Mouse (Mus musculus) heart, embryonic 10.5 days (tissue): ENCODE measurements around the gene Slc35f4. TPM values are rescaled to one million over a fixed set of nuclear protein-coding genes. Genes with fewer than 3 reads are reported as not detected.
"Not testable (repeated sequence)": the region's sequence is repeated elsewhere in the genome, so short reads cannot be mapped to it uniquely, and the experiment has no call there.

ENCODE experiments used
- DNase-seq: peaks from one replicate; pipeline ENCODE4 v3.0.0-alpha.2; 2017; ENCODE audit warnings: low spot score
- H3K27ac ChIP-seq: fragments of 300-500 bp; sonication (generic); 2 replicates; pipeline ENCODE4 v1.5.1; 2016; ENCODE audit warnings: mild to moderate bottlenecking
- H3K27me3 ChIP-seq: fragments of 300-500 bp; sonication (generic); 2 replicates; pipeline ENCODE4 v1.6.1; 2016; ENCODE audit warnings: mild to moderate bottlenecking; ENCODE audit not compliant: poor library complexity, insufficient read depth, severe bottlenecking
- H3K36me3 ChIP-seq: fragments of 300-500 bp; sonication (generic); 2 replicates; pipeline ENCODE4 v1.6.1; 2016; ENCODE audit warnings: mild to moderate bottlenecking, moderate library complexity
- H3K4me1 ChIP-seq: fragments of 300-500 bp; sonication (generic); 2 replicates; pipeline ENCODE4 v1.6.1; 2016; ENCODE audit warnings: mild to moderate bottlenecking
- H3K4me3 ChIP-seq: fragments of 300-500 bp; sonication (generic); 2 replicates; pipeline ENCODE4 v1.5.1; 2016; ENCODE audit warnings: mild to moderate bottlenecking, moderate library complexity
- H3K9me3 ChIP-seq: fragments of 300-500 bp; sonication (generic); 2 replicates; pipeline ENCODE4 v1.6.1; 2016; ENCODE audit warnings: mild to moderate bottlenecking, moderate library complexity
- WGBS: fragments of 180-500 bp; shearing (Covaris S2); methylation state at CpG from one replicate; pipeline ENCODE4 v1.1.7; 2016; 5-methylcytosine and 5-hydroxymethylcytosine counted together
- microRNA-seq: library from miRNA; unstranded; fragments of <30 nt; microRNA quantifications from one replicate; pipeline ENCODE4, GENCODE M21; 2017
- polyA plus RNA-seq: library from polyadenylated mRNA; unstranded; fragments of >200 nt; fragmentation: Nextera tagmentation; extraction: Ambion mirVana; gene quantifications from 2 replicates; pipeline ENCODE4 v1.2.1, GENCODE M21; 2016

The Slc35f4 gene
- polyA plus RNA-seq, 1 experiment from 2014 or later = 0.21 TPM

GRCm38 (mm10) chr14:49293802-49294449 lies 231.9 kb downstream of the Slc35f4 start:
- H3K4me1 ChIP-seq = no peaks in the 10 kb centered on the region
- no peaks in the 10 kb centered on the region for H3K9me3 ChIP-seq
- WGBS = 64% methylated on average over 4 of the region's 4 CpGs
- no peak overlapping the region for H3K27ac ChIP-seq
- H3K27me3 ChIP-seq = no peaks in the 10 kb centered on the region
- H3K4me3 ChIP-seq = no peak overlapping the region
- H3K36me3 ChIP-seq = no peaks in the 10 kb centered on the region
- no peak for DNase-seq

- Histone ChIP-seq H3K4me1 (no peaks in the 10 kb centered on the region), H3K27ac (no peak overlapping the region), H3K27me3 (no peaks in the 10 kb centered on the region), H3K4me3 (no peak overlapping the region), H3K36me3 (no peaks in the 10 kb centered on the region), H3K9me3 (no peaks in the 10 kb centered on the region)
- WGBS = 85% methylated on average over 3 of the region's 3 CpGs
- DNase-seq = no peak
These were observed 235.7 kb downstream of the Slc35f4 start for GRCm38 (mm10) chr14:49290029-49290745.

- Histone ChIP-seq H3K36me3 (no peaks in the 10 kb centered on the region), H3K27me3 (no peaks in the 10 kb centered on the region), H3K4me1 (no peaks in the 10 kb centered on the region), H3K4me3 (no peak overlapping the region), H3K9me3 (no peaks in the 10 kb centered on the region), H3K27ac (no peak overlapping the region)
- no peak for DNase-seq
- whole genome bisulfite sequencing = 77% methylated on average over 7 of the region's 7 CpGs
These were observed 241.8 kb downstream of the Slc35f4 start for GRCm38 (mm10) chr14:49283784-49284655.

- no peak overlapping the region for H3K27ac ChIP-seq
- 75% methylated on average over 6 of the region's 6 CpGs for WGBS
- H3K4me3 ChIP-seq = no peak overlapping the region
- H3K4me1 ChIP-seq = no peaks in the 10 kb centered on the region
- DNase-seq = no peak
- no peaks in the 10 kb centered on the region for H3K9me3 ChIP-seq
- no peaks in the 10 kb centered on the region for H3K36me3 ChIP-seq
- H3K27me3 ChIP-seq = no peaks in the 10 kb centered on the region
These were observed 247.0 kb downstream of the Slc35f4 start for GRCm38 (mm10) chr14:49278880-49279279.

- H3K27ac ChIP-seq, H3K4me1 ChIP-seq, H3K27me3 ChIP-seq, H3K9me3 ChIP-seq, DNase-seq, H3K4me3 ChIP-seq, H3K36me3 ChIP-seq: not testable (repeated sequence)
- WGBS = 84% methylated on average over 9 of the region's 9 CpGs
These were observed 247.4 kb downstream of the Slc35f4 start for GRCm38 (mm10) chr14:49278479-49278878.

GRCm38 (mm10) chr14:49277642-49278041 lies 248.2 kb downstream of the Slc35f4 start:
- Histone ChIP-seq H3K9me3 (no peaks in the 10 kb centered on the region), H3K36me3 (no peaks in the 10 kb centered on the region), H3K4me1 (no peaks in the 10 kb centered on the region), H3K4me3 (no peak overlapping the region), H3K27me3 (no peaks in the 10 kb centered on the region), H3K27ac (no peak overlapping the region)
- WGBS = 70% methylated on average over 3 of the region's 3 CpGs
- no peak for DNase-seq

GRCm38 (mm10) chr14:49275376-49275775 lies 250.5 kb downstream of the Slc35f4 start:
- Histone ChIP-seq H3K27ac (no peak overlapping the region), H3K4me3 (no peak overlapping the region), H3K27me3 (no peaks in the 10 kb centered on the region), H3K36me3 (no peaks in the 10 kb centered on the region), H3K9me3 (no peaks in the 10 kb centered on the region), H3K4me1 (no peaks in the 10 kb centered on the region)
- WGBS = 40% methylated on average over 2 of the region's 2 CpGs
- no peak for DNase-seq

- Histone ChIP-seq H3K36me3 (no peaks in the 10 kb centered on the region), H3K4me3 (no peak overlapping the region), H3K4me1 (no peaks in the 10 kb centered on the region), H3K27ac (no peak overlapping the region), H3K9me3 (no peaks in the 10 kb centered on the region), H3K27me3 (no peaks in the 10 kb centered on the region)
- WGBS = 72% methylated on average over 5 of the region's 5 CpGs
- DNase-seq = no peak
These were observed 260.4 kb downstream of the Slc35f4 start for GRCm38 (mm10) chr14:49265286-49266002.

Small RNA genes within 50 kb of the gene (microRNA-seq; reads per million reads assigned to microRNA genes)
- gene Gm22949 = not detected
